Mouse (Mus musculus): ENCODE measurements around the gene Rpap3. TPM values are rescaled to one million over a fixed set of nuclear protein-coding genes. Genes with fewer than 3 reads are reported as not detected.

Rpap3 gene
- polyA plus RNA-seq, 1 experiment: 11.7 TPM

DNA sequence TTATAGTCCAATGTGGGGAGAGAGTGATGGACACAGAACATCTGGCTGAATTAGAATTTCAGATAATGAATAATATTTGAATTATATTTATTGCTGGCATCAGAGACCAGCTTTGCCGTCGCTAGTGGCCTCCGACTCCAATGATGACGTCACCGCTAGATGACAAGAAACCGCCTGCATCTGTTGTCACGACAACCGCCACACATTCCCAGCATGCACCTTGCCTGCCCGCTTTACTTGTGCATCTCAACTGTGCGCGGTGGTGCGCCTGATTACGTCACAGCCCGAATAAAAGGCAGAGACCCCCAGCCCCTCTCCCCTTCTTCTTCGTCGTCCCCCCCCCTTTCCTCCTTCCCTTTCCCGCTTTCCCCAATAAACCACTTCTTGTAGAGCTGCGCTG is 57.4 kb downstream of the Rpap3 start:
- Histone ChIP-seq H3K36me3 (ENCODE audit: control insufficient read depth, insufficient read depth) (no peaks in the 10 kb centered on the region), H3K4me3 (no peak overlapping the region)
- TF ChIP-seq USF1 (IDR thresholded peaks at IDR 0.05; ENCODE audit: low read depth) (no peak), REST (IDR thresholded peaks at IDR 0.05; ENCODE audit: insufficient read depth, insufficient read length) (no peak), MYOD1 (IDR thresholded peaks at IDR 0.05; ENCODE audit: control insufficient read depth in 1 of 3, insufficient read length in 2 of 3, low read depth in 2 of 3) (no peak), POLR2A (IDR thresholded peaks at IDR 0.05; ENCODE audit: insufficient read length, low read depth) (no peak), E2F4 (IDR thresholded peaks at IDR 0.05; ENCODE audit: insufficient read depth) (no peak), SRF (IDR thresholded peaks at IDR 0.05; ENCODE audit: control insufficient read depth, insufficient read length, low read depth) (no peak), CEBPB (IDR thresholded peaks at IDR 0.05; ENCODE audit: insufficient read depth, poor library complexity, severe bottlenecking) (no peak), MAX (IDR thresholded peaks at IDR 0.05; ENCODE audit: low read depth) (no peak)

GRCm38 (mm10) chr15:97646426-97646825 is 59.2 kb downstream of the Rpap3 start:
- H3K27me3 ChIP-seq (ENCODE audit: control insufficient read depth, insufficient read depth, insufficient read length): peaks cover 19% of the 10 kb centered on the region
- no peak overlapping the region for H3K4me2 ChIP-seq (ENCODE audit: low read depth)
- no peak for TF ChIP-seq TCF3 (IDR thresholded peaks at IDR 0.05; ENCODE audit: insufficient read length, low read depth)
- no peak overlapping the region for H3ac ChIP-seq (ENCODE audit: control insufficient read depth, insufficient read length)
- H3K79me2 ChIP-seq (ENCODE audit: control insufficient read depth, insufficient read depth): no peaks in the 10 kb centered on the region
- no peak overlapping the region for H3K4me3 ChIP-seq
- no peaks in the 10 kb centered on the region for H3K36me3 ChIP-seq (ENCODE audit: control insufficient read depth, insufficient read depth)

More for the DNA sequence above, 57.4 kb downstream of the Rpap3 start:
- H3K79me2 ChIP-seq (ENCODE audit: control insufficient read depth, insufficient read depth): no peaks in the 10 kb centered on the region
- H3ac ChIP-seq (ENCODE audit: control insufficient read depth, insufficient read length): no peak overlapping the region
- H3K27me3 ChIP-seq (ENCODE audit: control insufficient read depth, insufficient read depth, insufficient read length): peaks cover 1% of the 10 kb centered on the region
- H3K4me2 ChIP-seq (ENCODE audit: low read depth): no peak overlapping the region

GRCm38 (mm10) chr15:97643986-97644385 is 61.6 kb downstream of the Rpap3 start:
- Histone ChIP-seq H3K4me3 (no peak overlapping the region), H3K79me2 (ENCODE audit: control insufficient read depth, insufficient read depth) (no peaks in the 10 kb centered on the region), H3K4me2 (ENCODE audit: low read depth) (no peak overlapping the region), H3ac (ENCODE audit: control insufficient read depth, insufficient read length) (no peak overlapping the region), H3K36me3 (ENCODE audit: control insufficient read depth, insufficient read depth) (no peaks in the 10 kb centered on the region), H3K27me3 (ENCODE audit: control insufficient read depth, insufficient read depth, insufficient read length) (peaks cover 27% of the 10 kb centered on the region)
- TF ChIP-seq POLR2AphosphoS2 (IDR thresholded peaks at IDR 0.05; ENCODE audit: insufficient read length, low read depth): no peak

Other genes starting within 250 kb of the Rpap3 start
- gene Endou, start 25.5 kb upstream of the Rpap3 start, polyA plus RNA-seq (2012; fragmentation: generic; extraction: Trizol): 0.01 TPM
- 1.2 TPM for gene Rapgef3, start 62.1 kb upstream of the Rpap3 start, polyA plus RNA-seq (2012; fragmentation: generic; extraction: Trizol)
- 52.7 TPM for gene Slc48a1, start 72.7 kb upstream of the Rpap3 start, polyA plus RNA-seq (2012; fragmentation: generic; extraction: Trizol)
- 17.4 TPM for gene Hdac7, start 138.7 kb upstream of the Rpap3 start, polyA plus RNA-seq (2012; fragmentation: generic; extraction: Trizol)
- gene Vdr, start 204.8 kb upstream of the Rpap3 start, polyA plus RNA-seq (2012; fragmentation: generic; extraction: Trizol): 9.8 TPM

Measured in myocyte (in vitro differentiated cells).